Comparison of ENCODE assay signal across 22 mouse cellular contexts in the genomic region with DNA sequence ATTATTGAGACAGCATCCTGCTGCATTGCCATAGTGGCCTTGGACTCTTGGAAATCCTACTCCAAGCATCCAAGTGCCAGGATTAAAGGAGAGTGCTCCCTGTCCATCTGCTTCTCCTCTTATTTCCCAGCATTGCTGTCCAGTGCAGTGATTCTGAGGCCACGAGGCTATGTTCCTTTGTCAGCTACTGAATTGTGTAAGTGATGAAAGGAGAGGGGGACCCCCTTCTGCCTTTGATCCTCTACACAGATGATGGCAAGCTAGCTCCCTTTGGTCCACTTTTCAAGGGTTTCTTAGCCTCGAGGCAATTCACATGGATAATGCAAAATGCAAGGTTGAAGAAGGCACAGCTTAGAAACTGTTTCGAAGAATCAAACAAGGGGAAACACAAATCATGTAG.
DNase-seq lines count a peak whose midpoint lies in the region; ATAC-seq lines count a peak whose summit lies in the region.
"Had no signal": no experiment of that assay in that cellular context is flagged by ENCODE, and none has a peak within 500 bp of the region (broad histone marks: within the 10 kb centered on the region; RNA-seq: fewer than 3 reads in every experiment).

No protein-coding gene starts in this region.

- H3K27ac ChIP-seq in hindbrain, embryonic 10.5 days: no peak overlapping the region
- H3K27ac ChIP-seq in hindbrain, embryonic 13.5 days: no peak overlapping the region
- no peak overlapping the region for H3K27ac ChIP-seq in midbrain, embryonic 14.5 days (replicated peaks; ENCODE audit: low read depth, low read length)
- H3K27ac ChIP-seq: hindbrain, embryonic 14.5 days; kidney, postnatal 0 days; limb, embryonic 15.5 days; liver, embryonic 14.5 days; stomach, embryonic 15.5 days had no signal

- H3K27me3 ChIP-seq in hindbrain, embryonic 10.5 days (ENCODE audit: insufficient read depth, poor library complexity, severe bottlenecking): no peaks in the 10 kb centered on the region
- H3K27me3 ChIP-seq in hindbrain, embryonic 13.5 days: no peaks in the 10 kb centered on the region
- H3K27me3 ChIP-seq in midbrain, embryonic 14.5 days (ENCODE audit: control insufficient read depth, insufficient read depth, low read length): no peaks in the 10 kb centered on the region
- H3K27me3 ChIP-seq: heart, embryonic 12.5 days; limb, embryonic 15.5 days; stomach, embryonic 15.5 days had no signal

- ATAC-seq in hindbrain, embryonic 13.5 days (ENCODE audit: low FRiP score): no peak
- ATAC-seq in midbrain, embryonic 14.5 days (ENCODE audit: low FRiP score, low TSS enrichment): peak; percentile 58; the same call in 1 of the 2 replicates
- ATAC-seq in inflammation-experienced regulatory T-cells, adult 6 months: no peak

- 32% methylated on average over 3 of the region's 3 CpGs for WGBS in hindbrain, embryonic 10.5 days
- WGBS in hindbrain, embryonic 13.5 days: 30% methylated on average over 3 of the region's 3 CpGs
- WGBS in midbrain, embryonic 14.5 days: 8% methylated on average over 3 of the region's 3 CpGs

- H3K9ac ChIP-seq in hindbrain, embryonic 13.5 days: no peak overlapping the region
- H3K9ac ChIP-seq in midbrain, embryonic 14.5 days (replicated peaks; ENCODE audit: low read length): no peak overlapping the region
- H3K9ac ChIP-seq: heart, embryonic 12.5 days; hindbrain, embryonic 14.5 days; limb, embryonic 15.5 days; liver, embryonic 14.5 days; lung, embryonic 14.5 days; stomach, embryonic 15.5 days had no signal

- peaks cover 7% of the 10 kb centered on the region; the same call in 1 of the 2 replicates for H3K4me1 ChIP-seq in hindbrain, embryonic 10.5 days (replicated peaks)
- no peaks in the 10 kb centered on the region for H3K4me1 ChIP-seq in hindbrain, embryonic 13.5 days (replicated peaks)
- 0 out of 2 replicates have a peak, but pooled peaks cover 3% of the 10 kb centered on the region for H3K4me1 ChIP-seq in midbrain, embryonic 14.5 days (ENCODE audit: control insufficient read depth, insufficient read depth, low read length)
- H3K4me1 ChIP-seq: heart, embryonic 12.5 days; limb, embryonic 15.5 days; stomach, embryonic 15.5 days had no signal

- no peak overlapping the region for H3K4me3 ChIP-seq in hindbrain, embryonic 10.5 days
- no peak overlapping the region for H3K4me3 ChIP-seq in hindbrain, embryonic 13.5 days
- no peak overlapping the region for H3K4me3 ChIP-seq in midbrain, embryonic 14.5 days (replicated peaks; ENCODE audit: low read depth, low read length)
- H3K4me3 ChIP-seq: heart, embryonic 12.5 days; limb, embryonic 15.5 days; stomach, embryonic 15.5 days had no signal

- peak; percentile 9 for DNase-seq in hindbrain, embryonic 10.5 days (ENCODE audit: low spot score)
- DNase-seq in embryo, embryonic 10 days (ENCODE audit: low spot score): peak; percentile 23
- peak; percentile 28 for DNase-seq in embryo, embryonic 11 days
- peak; percentile 52 for DNase-seq in midbrain, embryonic 14.5 days
- DNase-seq in ovary, adult 18-20 months (ENCODE audit: low spot score): no peak
- DNase-seq: adrenal gland, postnatal 10 days; cerebellum, adult 2 months; gastrocnemius, postnatal 10 days; heart, adult 11 months; heart, postnatal 10 days; kidney, adult 2 months; left cerebral cortex, postnatal 4 days; lung, embryonic 14.5 days; thymus, postnatal 25 days had no signal

- no peak overlapping the region for H3K4me2 ChIP-seq in hindbrain, embryonic 13.5 days
- no peak overlapping the region for H3K4me2 ChIP-seq in midbrain, embryonic 14.5 days (ENCODE audit: low read length)
- H3K4me2 ChIP-seq: heart, embryonic 12.5 days; hindbrain, embryonic 14.5 days; limb, embryonic 15.5 days; lung, embryonic 14.5 days; stomach, embryonic 15.5 days had no signal

- H3K9me3 ChIP-seq in hindbrain, embryonic 10.5 days: no peaks in the 10 kb centered on the region
- no peaks in the 10 kb centered on the region for H3K9me3 ChIP-seq in hindbrain, embryonic 13.5 days
- H3K9me3 ChIP-seq in midbrain, embryonic 14.5 days (ENCODE audit: control insufficient read depth, low read length): no peaks in the 10 kb centered on the region
- H3K9me3 ChIP-seq: heart, embryonic 12.5 days; limb, embryonic 15.5 days; stomach, embryonic 15.5 days had no signal

- no peaks in the 10 kb centered on the region for H3K36me3 ChIP-seq in hindbrain, embryonic 10.5 days
- H3K36me3 ChIP-seq in hindbrain, embryonic 13.5 days: no peaks in the 10 kb centered on the region
- no peaks in the 10 kb centered on the region for H3K36me3 ChIP-seq in midbrain, embryonic 14.5 days (ENCODE audit: control insufficient read depth, insufficient read depth, low read length)
- H3K36me3 ChIP-seq: heart, embryonic 12.5 days; limb, embryonic 15.5 days; stomach, embryonic 15.5 days had no signal
